Mouse (Mus musculus): ENCODE measurements around the gene Fank1.

Gene Fank1

DNA sequence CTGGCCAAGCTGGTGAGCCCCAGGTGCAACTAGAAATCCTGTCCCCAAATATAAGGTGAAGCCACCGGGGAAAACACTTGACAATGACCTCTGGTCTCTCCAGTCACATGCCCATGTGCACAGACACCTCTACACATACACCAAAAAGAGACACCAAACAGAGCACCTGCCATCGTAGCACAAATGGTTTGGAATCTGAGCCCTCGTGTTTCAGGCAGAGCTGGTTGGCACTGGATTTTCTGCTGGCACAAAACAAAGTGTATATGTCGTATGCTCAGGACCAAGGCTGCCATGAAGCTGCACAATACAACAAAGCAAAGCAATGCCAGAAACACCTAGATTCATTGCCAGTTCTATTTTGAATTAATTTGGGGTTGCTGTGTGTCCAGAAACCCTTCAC is 8.6 kb upstream of the Fank1 start:
- DNase-seq (ENCODE audit: low spot score) = no peak

DNA sequence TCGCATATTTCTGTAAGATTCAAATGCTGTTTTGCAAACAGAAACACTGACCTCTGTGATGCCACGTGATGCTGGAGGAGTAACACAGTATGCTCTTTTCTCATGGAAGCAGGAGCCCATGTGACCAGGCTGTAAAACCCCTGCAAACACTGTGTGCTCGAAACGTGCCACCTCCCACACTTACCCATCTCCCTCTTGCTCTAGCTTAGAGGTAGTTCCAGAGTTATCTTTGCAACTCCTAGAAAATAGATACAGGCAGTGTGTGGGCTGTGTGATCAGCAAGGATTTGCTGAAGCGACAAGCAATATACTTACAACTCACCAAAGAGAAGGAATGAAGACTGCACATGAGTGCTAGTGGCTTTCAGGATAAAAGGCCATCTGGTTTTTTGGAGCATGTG is 8.1 kb upstream of the Fank1 start:
- DNase-seq (ENCODE audit: low spot score) = no peak

DNA sequence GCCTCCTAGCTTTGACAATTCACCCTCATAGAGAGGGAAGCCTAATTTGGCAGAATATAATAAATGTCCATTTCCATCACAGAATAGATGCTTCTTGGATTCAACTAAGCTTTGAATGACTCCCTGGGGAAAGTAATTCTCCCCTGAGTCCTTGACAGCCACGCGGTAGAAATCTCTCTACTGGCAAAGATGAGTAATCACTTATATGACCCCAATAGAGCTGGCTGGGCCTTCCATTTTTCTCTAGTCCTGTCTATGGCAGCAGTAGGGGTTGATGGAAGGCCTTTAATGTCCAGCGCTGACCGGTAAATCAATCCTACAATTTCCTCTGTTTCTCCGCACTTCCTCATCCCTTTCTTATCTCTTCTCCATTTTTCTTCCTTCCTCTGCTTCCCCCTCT is 1.5 kb upstream of the Fank1 start:
- no peak for DNase-seq (ENCODE audit: low spot score)

DNA sequence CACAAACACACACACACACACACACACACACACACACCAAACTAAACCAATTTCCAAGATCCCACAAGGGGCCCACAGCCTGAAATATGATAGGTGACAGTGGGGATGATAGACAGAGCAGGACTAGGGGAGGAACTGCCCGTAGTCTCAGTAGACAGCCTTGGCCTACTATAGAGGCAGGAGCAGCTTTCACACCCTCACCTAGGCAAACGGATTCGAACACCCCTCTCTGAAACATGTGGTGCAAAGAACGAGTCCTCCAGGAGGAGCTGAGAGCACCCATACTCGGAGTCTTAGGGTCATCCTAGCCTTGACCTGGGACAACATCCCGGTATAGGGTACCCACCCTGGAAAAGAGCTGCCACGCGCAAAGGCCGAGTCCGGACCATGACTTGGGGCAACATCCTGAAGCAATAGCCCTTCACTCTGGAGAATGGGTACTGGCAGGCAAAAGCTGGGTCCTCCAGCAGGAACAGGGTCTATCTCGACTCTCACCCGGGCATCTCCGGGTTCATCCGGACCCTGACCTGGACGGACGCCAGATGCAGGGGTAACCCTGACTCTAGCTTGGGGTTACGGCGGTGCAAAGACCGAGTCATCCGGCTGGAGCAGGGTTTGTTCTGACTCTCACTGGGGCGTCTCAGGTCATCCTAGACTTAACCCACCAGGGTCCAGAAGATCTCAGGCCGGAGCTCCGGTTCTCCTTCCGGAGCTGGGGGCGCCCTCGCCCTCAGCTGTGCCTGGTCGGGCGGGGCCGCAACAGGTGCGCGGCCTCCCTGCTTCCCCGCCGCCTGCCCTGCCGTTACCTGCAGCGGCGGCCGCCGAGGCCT is 650 bp upstream of the Fank1 start:
- no peak for DNase-seq (ENCODE audit: low spot score)

DNA sequence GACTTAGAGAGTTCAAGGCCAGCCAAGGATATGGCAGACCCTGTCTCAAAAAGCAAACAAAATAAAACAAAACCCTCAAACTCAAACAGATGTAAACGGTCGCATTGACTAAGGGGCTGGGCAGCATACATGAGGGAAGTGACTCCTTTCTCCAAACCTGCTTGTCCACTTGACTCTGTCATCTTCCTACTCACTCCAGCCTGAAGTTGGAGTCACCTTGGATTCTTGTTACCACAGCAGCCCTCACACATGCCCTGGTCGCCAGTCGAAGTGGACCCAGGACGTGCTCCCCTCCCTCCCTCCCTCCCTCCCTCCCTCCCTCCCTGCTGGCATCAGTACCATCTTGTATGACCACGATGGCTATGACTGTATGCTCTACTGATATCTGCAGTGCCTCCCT is 4.9 kb downstream of the Fank1 start:
- DNase-seq (ENCODE audit: low spot score) = no peak

DNA sequence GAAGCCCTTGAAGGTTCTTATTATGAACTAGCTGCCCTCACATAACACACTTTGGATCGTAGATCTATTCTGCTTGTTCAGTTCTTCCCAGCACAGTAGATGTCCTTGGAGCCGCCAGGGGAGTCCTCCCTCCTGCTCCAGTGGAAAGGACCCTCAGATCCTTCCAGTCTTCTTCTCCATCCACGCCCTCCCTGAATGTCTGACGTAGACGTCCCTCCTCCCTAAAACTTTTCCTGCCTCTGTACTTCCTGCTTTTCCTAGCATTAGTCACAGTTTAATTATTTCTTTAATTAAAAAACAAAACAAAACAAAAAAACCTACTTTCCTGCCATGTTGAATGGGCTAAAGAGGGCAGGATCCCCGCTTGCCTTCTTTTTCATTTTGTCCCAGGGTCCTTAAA is 5.3 kb downstream of the Fank1 start:
- no peak for DNase-seq (ENCODE audit: low spot score)

DNA sequence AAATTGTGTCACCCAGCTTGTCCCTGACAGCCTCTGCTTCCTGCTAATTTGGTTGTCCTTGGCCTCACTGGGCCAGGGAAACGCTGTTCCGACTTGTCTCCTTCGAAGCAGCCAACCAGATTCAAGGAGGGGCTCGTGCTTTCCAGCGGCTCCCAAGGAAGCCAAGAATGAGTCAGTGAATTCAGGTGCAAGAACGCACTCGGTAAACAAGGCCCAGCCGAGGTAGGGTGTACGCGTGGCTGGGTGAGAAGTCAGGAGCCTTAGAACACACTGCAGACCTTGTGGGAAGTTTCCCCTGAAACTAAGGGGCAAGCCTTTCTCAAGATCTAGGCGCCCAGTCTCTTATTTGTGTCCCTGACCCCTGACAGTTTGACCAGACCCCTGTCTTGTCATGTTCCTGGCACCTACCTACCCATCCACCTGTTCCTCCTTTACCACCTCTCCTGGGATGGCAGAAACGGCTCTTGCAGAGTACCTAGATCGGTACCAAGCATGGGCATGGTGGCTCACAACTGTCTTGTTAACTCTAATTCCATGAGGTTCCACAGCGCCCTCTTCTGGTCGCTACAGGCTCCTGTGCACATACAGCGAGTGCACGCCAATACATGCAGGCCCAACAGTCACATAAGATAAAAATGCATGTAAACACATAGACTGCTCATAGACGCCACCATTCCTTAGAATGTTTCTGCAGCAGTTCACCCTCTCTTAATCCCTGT is 6.2 kb downstream of the Fank1 start, which contains the start of gene Dhx32:
TSS of gene Dhx32 (minus strand) at position 10 of the 719 bp plus-strand sequence.
- peak; percentile 14 for DNase-seq (ENCODE audit: low spot score)

DNA sequence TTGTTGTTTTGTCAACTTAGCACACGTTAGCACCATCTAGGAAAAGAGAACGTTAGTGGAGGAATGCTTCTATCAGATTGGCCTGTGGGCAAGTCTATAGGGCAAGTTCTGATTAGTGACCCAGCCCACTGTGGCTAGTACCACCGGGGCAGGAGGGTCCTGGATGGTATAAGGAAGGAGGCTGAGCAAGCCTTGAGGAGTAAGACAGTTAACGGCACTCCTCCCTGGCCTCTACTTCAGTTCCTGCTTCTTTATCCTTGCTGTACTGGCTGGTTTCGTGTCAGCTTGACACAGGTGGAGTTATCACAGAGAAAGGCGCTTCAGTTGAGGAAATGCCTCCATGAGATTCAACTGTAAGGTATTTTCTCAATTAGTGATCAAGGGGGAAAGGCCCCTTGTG is 10.9 kb downstream of the Fank1 start:
- no peak for DNase-seq (ENCODE audit: low spot score)

DNA sequence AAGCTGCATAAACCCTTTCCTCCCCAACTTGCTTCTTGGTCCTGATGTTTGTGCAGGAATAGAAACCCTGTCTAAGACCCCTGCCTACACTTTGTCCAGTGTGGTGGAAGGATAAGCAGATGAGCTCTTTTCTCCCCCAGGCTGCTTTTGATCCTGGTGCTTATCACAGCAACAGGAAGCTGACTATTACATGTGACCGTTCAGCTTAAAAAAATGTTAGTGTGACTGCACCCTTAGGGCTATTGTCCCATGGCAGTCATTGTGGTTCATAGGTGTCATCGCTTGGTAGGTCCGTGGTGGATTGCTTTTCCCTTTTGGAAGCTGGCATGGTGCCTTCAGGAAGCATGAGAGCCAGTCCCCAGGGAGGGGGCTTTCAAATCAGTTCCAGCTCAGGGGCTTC is 11.5 kb downstream of the Fank1 start:
- DNase-seq (ENCODE audit: low spot score) = no peak

DNA sequence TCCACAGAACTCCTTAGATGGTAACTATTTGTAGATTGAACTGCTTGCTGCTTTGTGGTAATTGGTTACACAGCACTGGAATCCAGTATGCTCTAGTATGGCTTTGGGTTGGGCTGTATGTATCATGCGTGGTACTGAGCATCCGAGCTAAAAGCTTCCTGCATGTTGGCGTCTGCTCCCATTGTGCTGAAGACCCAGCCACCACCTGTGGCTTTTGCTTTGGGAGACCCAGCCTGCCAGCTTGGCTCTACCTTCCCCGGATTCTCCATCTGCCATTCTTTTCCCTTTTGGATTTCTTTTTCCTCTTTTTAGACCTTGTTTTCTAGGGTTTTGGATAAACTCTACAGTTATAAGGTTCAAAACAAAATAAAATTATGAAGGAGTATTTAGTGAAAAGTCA is 13.5 kb downstream of the Fank1 start:
- no peak for DNase-seq (ENCODE audit: low spot score)

DNA sequence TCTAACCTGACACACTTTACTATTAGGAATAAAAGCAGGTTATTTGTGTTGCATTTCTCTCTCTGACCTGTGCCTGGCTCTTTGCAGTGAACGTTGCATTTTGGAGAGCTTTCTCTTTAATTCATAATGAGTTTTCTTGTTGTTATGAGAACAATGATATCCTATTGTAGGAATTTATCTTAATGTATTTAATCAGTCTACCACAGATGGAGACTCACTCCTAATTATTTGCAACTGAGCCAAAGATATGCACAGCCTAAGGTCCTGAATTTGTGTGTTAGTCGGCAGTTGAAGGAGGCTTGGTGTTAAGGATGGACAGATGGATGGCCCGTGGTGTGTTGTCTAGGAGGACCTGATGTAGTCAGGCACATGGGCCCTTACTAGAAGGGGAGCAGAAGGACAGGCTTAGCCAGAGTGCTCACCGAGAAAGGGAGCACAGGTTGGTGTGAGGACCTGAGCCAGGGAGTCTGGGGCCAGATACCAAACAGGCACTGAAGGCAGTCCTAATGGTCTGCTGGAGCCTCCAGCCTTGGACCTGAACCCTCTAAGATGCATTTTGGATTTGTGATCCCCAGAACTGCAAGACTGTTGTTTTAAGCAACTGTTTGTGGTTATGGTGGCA is 14.1 kb downstream of the Fank1 start:
- no peak for DNase-seq (ENCODE audit: low spot score)

DNA sequence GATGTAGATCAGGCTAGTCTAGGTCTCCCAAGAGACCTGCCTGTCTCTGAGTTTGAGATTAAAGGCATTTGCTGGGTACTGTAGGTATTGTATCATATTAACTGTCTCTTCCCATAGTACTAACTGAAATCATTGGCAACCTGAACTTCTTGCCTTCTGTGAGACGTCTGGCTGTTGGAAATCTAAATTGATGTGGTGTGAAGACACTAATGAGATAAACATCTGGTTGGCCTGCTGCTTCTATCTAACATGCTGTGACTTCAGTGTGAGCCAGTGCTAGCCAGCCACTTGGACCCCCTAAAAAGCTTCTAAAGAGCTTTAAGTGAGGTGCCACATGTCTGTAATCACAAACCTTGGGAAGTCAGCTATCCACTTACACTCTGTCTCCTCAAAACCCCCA is 16.1 kb downstream of the Fank1 start:
- no peak for DNase-seq (ENCODE audit: low spot score)

DNA sequence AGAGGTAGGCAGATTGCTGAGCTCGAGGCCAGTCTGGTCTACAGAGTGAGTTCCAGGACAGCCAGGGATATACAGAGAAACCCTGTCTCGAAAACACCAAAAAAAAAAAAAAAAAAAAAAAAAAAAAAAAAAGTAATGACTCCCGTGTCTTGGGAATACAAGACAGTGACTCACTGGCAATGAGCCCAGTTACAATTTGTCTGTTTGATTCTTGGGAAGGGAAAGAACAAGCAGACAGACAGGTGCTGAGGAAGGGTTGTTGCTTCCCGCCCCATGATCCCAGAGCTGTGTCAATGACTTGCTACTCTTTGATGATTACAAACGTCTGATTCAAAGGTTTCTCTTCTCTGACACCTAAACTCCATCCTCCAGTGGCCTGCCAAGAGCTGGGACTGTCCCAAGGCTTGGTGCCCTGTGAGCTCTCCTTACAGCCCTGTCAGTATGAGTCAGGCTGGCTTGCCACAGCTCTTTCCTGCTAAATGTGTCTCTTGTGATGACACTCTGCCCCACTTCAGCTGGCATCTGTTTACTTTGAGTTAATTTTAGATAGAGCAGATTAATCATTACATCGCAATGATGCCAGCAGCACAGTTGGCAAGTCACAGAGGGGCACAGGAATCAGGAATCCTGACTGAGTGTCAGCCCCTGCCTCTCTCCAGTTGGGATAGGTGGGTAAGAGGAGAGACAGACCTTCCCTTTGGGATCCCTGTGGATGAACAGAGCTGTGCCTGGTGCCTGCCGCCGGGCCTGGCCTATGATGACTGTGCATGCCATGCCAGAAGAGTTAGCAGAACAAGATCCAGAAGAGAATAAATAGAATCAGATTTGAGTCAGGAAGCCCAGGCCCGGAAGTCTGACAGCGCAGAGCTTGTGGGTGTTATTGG is 16.8 kb downstream of the Fank1 start:
- no peak for DNase-seq (ENCODE audit: low spot score)

DNA sequence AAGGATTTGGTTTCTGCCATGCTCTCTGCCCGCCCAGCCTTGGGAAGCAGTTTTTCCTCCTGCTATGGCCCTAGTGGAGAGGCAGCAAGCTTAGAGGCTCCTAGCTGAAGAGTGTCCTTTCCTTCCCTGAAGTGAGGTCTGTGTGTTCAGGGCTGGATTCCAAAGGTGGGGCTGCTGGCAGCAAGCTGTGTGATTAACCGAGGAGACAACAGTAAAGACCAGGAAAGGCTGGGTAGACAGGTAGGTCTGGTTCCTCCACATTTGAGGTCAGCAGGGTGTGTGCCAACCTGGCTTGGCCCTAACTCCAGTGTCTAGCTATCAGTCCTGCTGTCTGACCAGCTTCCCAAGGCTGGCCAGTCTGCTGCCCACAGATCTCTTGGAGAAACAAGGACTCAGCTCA is 18.1 kb downstream of the Fank1 start:
- no peak for DNase-seq (ENCODE audit: low spot score)

DNA sequence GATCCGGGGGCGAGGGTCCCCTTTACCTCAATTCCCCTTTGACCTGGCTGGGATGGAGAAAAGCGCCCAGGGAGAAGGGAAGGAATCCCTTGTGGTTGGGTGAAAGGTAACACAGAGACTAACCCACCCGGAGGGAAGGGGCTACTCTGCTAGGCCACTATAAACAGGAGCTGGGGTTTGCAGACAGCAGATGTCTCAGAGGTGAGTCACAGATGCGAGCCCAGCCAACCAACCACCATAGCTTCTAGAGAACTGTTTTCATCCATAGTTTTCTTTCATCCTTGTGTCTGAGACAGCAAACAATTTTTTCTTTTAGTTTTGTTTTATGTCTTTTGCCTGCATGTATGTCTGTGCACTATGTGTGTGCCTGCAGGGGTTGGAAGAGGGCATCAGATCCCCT is 23.3 kb downstream of the Fank1 start:
- DNase-seq (ENCODE audit: low spot score) = no peak

DNA sequence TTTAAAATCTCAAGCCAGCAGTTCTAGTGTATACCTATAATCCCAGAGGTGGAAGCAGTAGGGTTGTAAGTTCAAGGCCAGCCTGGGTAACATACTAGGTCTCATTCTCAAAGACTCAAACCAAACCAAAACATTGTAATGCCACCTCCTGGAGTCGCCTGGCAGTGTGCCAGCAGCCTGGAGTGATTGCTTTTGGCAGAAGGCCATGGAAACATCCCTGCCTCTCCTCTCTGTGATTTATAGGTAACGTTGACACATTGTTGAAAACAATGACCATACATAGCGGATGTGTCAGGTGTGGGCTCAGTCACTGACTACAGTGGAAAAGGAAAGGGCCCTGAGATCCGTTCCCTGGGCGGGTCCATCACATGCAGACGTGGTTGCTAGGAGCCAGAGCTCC is 25.2 kb downstream of the Fank1 start:
- no peak for DNase-seq (ENCODE audit: low spot score)

DNA sequence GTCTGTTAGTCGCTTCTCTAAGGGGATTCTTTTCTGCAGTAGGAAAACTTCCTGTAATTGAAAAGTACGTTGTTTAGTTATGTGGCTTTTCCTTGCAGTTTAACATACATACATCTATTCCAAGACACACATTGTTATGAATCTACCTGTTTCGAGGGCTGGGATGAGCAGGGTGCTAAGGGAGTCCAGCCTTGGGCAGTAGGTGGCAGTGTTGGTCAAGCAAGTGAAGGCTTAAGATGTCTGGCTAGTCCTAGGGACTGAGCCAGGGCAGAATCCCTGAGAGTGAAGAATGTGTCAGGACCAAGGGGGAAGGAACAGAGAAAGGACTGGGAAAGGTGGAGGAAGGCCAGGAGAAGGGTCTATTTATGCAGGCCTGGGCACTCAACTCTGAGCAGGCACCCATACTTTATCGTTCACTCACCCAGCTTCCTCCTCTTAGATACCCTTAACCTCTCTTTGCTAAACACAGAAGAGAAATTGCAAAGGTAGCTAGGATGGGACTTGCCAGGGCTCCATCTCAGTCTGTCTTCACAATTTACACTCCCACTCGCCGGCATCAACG is 29.0 kb downstream of the Fank1 start:
- no peak for DNase-seq (ENCODE audit: low spot score)

DNA sequence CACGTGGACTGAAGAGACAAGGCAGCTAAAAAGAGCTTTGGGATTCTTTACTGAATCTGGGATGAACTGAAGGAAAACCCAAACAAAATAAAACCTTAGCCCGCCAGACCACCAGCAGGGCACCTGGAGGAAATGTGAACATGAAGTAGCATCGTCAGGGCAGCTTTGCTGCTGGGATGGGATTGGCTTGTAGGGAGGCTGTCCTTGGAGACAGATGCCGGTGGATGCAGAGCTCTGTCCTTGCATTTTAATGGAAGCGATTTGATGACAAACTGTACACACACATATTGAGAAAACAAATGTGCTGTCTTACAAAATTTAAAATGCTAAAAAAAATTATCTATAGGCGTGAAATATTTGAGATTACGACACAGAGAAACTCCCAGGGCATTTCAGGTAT is 36.3 kb downstream of the Fank1 start:
- DNase-seq (ENCODE audit: low spot score) = no peak

DNA sequence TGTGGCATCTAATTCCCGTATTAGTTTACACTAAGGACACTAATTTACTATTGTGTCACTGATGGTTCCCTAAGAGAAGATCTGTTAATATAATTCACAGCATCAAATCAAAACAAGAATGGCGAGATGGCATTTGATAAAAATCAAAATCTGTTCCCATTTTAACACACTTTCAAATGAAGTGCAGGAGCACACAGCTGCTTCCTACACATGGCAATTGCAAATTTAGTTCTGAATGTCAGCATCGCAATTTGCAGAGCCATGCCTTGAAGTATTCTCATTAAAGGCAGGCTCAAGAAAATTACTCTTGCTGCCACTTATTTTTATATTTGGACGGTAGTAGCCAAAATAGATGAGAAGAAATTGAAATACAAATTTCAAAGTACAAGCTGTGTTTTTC is 36.7 kb downstream of the Fank1 start:
- DNase-seq (ENCODE audit: low spot score) = no peak

DNA sequence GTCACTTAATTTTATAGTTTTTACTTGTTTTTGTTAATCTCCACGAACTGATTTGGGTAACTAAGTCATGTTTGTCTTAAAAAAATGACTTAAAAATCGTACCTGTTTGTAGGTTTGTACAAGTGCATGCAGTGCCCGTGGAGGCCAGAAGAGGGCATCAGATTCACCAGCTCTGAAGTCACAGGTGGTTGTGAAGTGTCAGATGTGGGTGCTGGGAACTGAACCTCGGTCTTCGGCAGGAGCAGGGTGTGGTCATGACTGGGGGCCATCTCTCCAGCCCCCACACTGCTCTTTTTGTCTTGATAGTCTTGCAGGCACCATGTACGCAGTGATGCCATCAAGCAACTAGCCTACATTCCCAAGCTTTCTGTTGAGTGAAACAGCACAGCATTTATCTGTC is 47.1 kb downstream of the Fank1 start:
- no peak for DNase-seq (ENCODE audit: low spot score)

DNA sequence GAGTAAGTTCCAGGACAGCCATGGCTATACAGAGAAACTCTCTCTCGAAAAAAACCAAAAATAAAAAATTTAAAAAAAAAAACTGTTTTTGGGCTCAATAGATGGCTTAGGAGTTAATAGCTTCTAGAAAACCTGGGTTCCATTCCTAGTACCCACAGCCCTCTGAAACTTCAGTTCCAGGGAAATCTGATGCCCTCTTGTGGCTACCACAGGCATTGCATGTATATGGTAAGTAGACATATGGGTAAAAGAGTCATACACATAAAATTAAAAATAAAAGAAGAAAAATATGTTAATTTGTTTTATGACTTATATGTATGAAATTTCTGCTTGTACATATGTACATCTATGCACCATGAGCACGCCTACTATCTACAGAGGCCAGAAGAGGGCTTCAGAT is 47.9 kb downstream of the Fank1 start:
- peak; percentile 4 for DNase-seq (ENCODE audit: low spot score)

DNA sequence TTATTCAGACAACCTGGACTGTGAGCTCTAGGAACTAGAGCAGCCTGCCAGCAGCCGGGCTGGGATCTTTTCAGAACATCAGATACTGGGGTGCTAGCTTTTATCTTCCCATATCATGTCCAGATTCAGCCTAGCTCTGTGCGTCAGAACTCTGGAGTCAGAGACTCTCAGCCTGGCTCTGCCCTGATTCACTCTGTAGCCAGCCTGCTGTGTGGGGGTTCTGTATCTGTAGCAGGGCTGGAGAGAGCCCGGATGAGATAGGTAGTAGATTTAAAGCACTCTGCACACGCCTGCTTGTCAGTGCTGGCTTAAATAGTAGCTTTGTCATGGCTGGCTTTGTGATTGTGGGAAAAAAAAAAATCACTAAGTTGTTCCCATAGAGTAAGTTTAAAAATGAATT is 51.9 kb downstream of the Fank1 start:
- no peak for DNase-seq (ENCODE audit: low spot score)

Data from spleen, adult 12 weeks (tissue).